Mouse (Mus musculus) heart, postnatal 10 days (tissue): ENCODE results near the gene Kalrn. TPM values are rescaled to one million over a fixed set of nuclear protein-coding genes. Genes with fewer than 3 reads are reported as not detected.

Experiments
- DNase-seq, 2 experiments: peaks; one replicate each; pipeline ENCODE4 v3.0.0; 2021
- intact Hi-C: fragments of 180-260 bp; cut with DNase I; formaldehyde crosslinking; loops from one replicate; pipeline ENCODE4 v1.15.1; 2025
- total RNA-seq, 2 experiments: library from RNA; stranded (reverse); gene quantifications; 2 replicates each; pipeline ENCODE4 v1.2.3; 2021

Kalrn gene
- total RNA-seq, 2 experiments from 2014 or later, result 30.7 to 35.7 TPM

DNA sequence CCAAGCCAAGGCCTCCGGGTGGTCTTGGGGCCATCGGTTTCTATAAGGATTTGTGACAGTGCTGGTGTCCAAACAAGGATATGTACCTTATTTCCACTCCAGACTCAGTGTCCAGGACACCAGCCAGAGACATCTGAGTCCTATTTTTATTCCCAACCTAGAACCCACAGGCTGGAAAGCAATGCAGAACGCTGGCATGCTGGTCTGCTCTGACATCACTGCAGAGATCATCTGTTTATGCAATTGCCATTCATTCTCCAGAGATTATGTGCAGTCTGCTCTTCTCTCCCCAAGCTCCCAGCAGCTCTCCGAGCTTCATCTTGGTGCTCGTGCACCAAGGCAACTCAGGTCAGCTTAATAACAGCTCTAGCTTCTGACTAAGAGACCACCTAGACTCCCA, 12.5 kb downstream of the Kalrn start:
- intact Hi-C loops, result no loop called here
- DNase-seq, result no peak

DNA sequence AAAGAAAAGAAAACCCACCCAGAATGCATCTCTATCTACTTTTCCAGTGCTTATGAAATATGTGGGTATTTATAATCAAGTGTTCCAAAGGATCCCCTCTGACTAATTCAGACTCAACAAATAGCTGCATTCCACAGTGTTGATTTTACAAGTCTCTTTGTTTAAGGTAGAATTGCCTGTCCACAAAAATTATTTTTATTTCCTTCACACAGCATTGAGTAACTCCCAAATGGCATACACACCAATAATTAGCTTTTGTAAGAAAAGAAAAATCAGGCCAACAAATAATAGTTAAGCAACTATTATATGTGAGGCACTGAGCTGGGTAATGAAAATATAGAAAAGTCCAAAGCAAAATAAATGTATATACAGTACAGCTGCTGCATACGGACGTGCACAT, 12.9 kb downstream of the Kalrn start:
- intact Hi-C loops, result no loop called here
- DNase-seq, result no peak

DNA sequence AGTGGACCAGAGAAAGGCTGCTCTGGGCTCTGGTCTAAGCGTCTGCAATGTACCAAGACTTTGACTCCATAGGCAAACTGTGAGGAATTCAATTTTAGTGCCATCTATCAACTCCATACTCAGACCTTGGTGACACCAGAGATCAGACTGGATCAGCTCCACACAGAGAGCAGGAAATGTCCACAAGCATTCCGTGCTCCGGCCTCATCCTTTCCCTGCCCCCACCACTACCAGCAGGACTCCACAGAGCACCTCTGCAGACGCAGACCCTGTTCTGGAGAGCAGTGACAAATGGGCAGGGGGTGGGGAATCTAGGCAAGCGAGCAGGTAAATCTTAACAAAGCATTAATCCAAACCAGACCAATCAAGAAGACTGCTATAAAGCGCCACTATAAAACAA, 15.4 kb downstream of the Kalrn start:
- intact Hi-C loops, result no loop called here
- no peak for DNase-seq

DNA sequence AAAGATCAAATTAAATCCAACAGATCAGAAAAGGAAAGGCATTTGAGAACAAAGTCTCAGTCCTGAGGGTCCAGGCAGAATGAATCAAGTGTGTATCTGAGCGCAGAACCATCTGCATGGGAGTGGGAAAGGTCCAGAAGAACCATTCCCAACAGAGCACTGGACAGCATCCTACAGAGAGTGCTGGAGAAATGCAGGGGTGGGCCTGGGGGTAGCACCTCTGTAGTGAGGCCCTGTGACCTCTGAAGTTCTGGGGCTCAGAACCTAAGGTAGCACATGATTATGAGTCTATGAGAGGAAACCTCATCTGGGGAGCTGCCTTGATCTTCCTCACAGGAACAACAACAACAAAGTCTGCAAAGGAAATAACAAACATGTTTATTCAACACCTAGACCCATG, 20.6 kb downstream of the Kalrn start:
- intact Hi-C loops, result no loop called here
- DNase-seq, result no peak

DNA sequence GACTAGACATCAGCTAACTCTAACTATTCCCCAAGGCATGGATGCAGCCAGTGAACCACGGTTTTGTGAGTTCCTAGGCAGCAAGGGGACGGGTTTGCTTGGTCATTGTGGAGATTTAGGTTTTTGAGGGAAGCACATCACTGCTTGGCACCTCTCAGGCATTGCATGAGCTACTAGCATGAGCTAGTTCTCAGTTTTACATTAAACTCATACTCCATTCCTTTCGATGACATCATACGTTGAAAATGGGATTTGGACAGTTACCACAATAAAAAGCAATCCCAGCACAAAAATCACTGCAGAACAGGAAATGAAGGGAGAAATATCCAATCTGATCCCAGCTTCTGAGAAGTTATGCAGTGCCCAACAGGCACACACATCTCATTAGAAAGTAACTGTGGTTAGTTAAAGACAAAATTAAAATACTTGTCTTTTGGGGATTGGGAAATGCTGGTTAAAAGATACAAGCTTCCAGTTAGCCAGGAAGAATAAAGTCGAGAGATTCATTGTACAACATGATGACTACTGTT, 23.8 kb downstream of the Kalrn start:
- intact Hi-C loops, result no loop called here
- no peak for DNase-seq

DNA sequence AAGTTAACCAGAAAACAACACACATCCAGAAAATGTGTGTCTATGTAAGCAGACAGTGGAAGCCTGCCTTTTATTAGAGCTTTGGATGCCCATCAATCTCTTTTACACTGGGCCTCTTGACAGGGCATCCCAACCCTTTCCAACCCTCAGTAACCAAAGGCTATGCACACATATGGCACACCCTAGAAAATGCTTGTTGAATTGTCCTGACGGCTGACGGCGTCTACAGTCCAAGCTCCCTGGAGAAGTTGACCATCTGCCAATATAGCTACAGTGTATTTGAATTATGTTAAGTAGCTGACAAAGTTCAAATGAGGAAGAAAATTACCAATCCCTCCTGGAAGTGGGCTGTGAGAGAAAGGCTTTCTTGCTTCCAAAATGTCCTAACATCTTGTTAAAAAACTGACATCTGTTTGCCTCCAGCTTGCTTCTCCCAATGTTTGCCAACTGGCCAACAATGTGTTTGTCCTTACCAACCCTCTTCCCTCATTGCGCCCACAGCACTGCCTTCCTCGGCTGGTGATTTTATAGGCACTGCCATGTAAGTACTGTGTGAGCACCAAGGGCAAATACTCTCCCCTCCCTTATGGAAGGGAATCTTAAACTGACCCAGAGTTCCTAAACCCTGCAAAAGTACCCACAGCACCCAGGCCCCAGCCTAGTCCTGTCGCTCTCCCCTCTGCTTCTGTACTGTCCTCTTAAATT, 26.4 kb downstream of the Kalrn start:
- intact Hi-C loops, result no loop called here

DNA sequence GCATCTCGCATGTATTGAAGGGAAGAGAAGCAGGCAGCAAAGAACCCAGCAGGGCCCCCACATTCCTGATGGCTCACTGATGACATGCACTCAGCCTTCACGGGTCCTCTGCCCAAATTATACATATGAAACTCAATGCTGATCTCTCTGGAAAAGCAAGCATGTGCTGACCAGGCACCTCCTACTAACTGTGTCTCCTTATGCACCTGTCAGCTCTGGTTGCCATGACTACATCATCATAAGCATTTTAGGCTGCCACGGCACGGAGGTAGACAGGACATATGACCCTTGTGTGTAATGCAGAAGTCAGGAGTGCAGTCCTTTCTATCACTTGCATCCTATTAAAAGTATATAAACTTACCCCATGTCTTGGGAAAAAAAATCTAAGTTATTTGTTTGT, 29.6 kb downstream of the Kalrn start:
- intact Hi-C loops, result no loop called here
- DNase-seq, result no peak

More for the DNA sequence above, 26.4 kb downstream of the Kalrn start:
- DNase-seq, result no peak

DNA sequence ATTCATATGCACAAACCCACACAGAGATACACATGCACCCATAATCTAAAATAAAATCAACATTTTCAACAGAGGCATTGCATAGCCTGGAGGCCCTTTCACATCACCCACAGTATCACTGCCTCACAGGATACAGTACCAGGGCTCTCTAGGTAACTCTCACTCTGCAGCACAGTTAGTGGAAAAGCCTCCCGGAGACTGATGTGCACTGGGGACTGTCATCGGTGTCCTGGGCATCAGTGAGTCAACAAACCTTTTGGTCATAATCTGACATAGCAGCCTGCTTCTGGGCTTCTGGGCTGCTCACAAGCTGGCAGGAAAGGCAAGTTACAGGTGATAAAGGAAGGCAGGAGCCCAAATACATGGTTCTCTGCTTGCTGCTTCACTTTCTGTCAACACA, 31.0 kb downstream of the Kalrn start:
- DNase-seq, result no peak
- intact Hi-C loops, result no loop called here

DNA sequence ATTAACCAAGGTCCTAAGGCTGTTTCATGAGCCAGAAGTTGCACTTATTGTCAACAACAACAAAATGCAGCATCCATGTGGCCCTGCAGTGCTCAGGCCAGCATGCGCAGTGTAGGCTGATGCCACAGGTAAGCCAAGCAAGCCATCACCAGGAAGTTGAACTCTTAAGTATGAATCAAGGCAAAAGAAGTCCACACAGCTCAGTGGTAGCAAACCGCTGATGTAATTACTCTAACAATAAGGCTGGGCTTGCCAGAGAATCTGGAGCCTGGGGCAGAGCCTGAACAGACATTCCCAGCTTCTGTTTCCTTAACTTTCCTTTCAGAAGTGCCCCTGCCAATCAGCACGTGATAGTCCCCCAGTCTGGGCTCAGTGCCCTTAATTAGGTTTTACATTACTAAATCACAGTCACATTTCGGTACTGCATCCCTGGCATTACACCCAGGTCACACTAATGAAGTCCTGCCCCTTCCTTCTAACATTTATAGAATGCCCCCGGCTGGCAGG, 34.6 kb downstream of the Kalrn start:
- intact Hi-C loops, result no loop called here
- no peak for DNase-seq

DNA sequence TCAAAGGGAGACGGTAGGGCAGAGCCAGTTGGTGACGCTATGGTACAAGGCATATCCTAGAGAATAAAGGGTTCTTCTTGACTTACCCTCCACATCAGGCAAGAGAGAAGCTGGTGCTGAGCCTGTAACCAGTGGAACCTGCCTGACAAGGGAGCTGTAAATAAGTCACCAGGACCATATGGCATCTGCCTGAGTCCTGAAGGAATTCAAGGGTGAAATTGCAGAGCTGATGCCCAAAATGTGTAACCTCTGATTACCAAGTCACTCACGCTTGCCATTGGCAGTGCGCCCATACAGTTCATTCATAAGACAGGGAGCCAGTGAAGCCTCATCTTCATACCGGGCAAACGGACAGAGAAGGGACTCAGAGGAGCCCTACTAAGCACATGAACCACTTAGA, 37.0 kb downstream of the Kalrn start:
- no peak for DNase-seq
- intact Hi-C loops, result no loop called here

DNA sequence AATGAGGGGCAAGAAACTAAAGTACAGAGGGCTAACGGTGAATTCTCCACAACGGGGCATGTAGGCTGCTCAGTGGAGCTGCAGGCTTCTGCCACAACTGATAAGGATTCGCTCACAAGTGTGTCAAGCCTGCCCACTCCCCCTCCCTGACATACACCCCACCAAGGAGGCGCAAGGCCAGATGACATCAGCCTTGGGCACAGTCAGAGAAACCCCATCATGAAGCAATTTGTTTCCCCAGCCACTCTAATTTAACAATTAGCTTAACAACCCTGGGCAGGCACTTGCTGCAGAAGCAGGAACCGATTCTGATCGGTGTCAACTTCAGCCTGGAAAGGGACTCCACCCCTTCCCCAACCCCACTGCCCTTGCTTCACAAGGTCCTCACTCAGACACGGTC, 38.2 kb downstream of the Kalrn start:
- DNase-seq, result peak in 1 of 2 experiments; percentile 52
- intact Hi-C loops, result no loop called here

DNA sequence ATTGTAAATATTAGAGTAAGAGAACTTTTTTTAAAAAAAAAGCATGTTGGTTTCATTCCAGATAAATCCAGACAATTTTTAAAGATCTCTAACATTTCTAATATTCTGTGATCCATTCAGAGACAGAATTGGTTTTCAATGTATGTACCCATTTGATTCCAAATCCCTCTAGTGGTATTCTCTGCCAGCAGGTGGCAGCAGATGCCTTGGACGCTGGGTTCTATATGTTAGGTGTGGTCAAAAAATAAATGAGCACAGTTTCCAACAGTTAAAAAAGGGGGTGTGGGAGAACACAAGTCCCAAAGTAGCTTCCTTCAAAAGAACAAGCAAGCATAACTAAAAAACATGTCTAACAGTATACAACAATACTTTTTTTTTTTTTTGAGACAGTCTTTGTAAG, 41.8 kb downstream of the Kalrn start:
- intact Hi-C loops, result loop anchor here (1.0 to 5.0 kb wide), 5 partner anchors 41 to 229 kb away; partner anchors contain the start of gene Kalrn
- DNase-seq, result peak; percentile 50 to 58

DNA sequence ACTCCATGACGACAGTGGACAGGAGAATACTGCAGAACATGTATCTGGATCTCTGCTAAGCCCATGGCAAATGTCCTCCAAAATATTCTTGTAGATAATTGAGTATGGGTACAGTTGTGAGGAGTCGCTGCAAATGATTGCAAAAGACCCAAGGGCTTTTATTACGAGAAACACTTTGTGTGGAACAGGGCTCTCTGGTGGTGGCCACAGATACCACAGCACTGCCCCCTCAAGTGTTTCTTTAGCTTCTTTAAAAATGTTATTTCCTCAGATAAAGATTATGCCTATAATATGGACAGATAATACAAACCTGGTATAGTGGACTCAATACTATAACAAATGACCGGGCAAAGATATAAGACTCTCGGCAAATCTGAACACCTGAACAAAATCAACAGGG, 43.3 kb downstream of the Kalrn start:
- no peak for DNase-seq
- intact Hi-C loops, result loop anchor here (2.0 to 5.0 kb wide), 4 partner anchors 43 to 228 kb away; partner anchors contain the start of gene Kalrn

DNA sequence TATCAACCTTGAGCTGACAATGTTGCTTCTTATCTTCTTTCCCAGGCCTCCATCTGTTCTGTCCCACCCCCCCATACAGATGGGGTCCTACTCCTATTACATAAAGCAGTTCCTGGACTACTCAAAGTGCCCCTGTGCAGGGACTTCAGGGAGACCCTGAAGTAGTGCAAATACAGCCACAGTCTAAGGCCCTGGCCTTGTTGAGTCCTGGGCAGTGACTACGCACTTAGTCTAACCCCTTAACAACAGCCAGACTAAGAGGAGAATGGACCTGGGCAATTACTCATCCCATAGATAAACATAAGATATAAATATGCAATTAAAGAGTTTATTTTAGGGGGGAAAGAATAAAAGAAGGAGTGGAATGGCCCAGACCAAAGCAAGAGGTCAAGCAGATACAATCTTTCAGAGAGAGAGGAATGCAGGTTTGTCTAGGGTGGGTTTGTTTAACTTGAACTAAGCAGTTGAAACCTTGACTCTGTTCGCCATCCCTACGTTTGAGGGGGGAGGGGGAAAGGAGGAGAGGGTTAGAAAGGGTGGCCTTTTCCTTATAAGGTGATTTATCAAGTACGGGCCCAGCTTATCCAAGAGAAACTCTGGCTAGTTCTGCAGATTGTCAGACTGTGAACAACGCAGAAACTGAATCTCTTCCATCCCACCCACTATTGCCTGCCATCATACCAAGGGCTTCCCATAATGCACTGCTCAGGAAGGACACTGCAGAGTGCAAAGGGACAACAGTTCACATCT, 44.9 kb downstream of the Kalrn start:
- DNase-seq, result no peak
- intact Hi-C loops, result no loop called here

DNA sequence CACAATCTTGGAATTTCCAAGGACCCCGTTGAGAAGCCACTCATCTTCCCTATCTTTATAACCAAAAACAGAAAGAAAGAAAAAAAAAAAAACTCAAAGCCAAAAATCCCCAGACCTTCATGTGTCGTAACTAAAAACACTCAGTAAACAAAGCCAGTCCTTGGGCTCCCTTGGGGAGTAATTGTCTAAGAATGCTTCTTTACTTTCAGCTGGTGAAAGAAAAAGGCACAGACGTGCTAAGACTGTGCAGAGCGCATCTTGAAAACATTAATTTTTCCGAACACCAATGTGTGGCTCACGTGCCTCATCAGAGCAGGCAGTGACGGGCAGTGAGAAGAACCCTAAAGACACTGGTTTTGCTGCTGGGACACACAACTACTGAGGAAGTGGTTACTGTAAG, 47.0 kb downstream of the Kalrn start:
- peak; percentile 16 to 20 for DNase-seq
- intact Hi-C loops, result no loop called here

DNA sequence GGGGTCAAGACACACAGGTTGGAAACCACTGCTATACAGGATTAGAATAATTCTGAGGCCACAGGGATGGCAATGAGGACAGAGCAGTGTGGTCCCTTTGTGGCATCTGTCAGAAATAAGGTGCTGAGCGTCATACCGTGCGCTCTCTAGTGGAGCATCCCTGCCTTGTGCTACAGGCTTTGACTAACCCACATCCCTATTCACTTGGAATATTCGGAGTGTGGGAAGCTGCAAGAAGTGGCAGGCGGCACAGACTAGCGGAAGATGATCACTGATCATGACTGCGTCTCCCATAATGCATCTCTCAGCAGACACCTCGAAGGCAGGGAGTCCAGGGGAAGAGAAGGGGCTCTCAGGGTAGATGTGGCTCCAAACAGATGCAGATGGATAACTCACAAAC, 47.5 kb downstream of the Kalrn start:
- DNase-seq, result no peak
- intact Hi-C loops, result no loop called here

DNA sequence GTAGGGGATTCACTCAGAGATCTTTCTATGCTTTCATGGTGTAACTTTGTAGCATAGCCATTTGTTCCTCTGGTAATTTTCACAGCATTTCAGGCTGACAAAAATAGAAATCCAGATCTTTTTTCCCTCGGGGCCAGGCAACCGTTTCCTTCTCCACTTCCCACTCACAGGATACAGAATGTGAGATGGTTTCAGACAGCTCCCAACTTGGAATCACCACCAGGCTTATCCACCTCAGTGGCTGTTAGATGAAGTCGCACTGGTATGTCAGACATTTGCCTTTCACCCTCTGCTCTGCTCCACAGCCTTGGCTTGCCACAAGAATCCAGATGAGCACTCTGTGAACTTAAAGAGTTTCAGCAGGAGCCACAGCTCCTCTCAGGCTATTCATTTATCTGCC, 48.1 kb downstream of the Kalrn start:
- DNase-seq, result peak; percentile 36 to 38
- intact Hi-C loops, result no loop called here

DNA sequence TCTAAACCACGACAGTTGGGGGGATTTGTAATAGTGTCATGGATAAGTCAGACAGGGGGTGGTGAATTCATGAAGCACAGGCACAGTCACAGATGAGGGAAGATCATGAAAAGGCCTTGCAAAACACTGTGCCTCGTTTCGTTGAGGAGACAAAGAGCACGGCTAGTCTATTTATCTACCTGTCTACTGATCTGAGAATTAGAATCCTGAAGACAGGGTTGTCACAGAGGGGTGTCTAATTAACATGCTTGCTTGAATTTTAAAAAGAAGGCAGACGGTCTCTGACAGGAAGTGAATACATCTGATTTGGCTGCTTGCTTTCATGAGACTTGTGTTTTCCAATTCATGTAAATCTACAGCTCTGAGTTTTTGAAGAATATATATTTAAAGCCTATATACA, 52.3 kb downstream of the Kalrn start:
- no peak for DNase-seq
- intact Hi-C loops, result no loop called here

DNA sequence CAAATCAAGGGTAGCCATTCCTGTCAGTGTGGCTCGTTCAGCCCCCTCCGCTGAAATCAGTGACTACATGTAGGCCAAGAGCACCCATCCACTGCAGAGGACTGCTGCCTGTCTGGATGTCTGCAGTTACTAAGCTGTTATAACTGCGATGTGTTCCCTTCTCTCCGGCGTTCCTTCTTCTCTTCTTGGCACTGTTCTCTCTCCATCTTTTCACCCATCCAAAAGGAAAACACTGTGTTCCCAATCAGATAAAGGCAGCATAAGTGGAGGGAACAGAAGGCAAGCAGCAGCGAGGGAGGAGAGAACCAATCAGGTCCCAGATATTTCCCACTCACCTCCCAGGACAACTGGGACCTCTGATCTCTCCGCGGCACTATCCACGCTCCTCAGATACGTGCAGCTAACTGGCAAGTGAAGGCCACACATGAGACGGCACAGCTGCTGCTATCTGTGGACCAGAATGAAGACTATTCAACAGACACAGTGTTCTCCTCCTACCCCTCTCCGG, 56.4 kb downstream of the Kalrn start:
- intact Hi-C loops, result no loop called here
- no peak for DNase-seq

DNA sequence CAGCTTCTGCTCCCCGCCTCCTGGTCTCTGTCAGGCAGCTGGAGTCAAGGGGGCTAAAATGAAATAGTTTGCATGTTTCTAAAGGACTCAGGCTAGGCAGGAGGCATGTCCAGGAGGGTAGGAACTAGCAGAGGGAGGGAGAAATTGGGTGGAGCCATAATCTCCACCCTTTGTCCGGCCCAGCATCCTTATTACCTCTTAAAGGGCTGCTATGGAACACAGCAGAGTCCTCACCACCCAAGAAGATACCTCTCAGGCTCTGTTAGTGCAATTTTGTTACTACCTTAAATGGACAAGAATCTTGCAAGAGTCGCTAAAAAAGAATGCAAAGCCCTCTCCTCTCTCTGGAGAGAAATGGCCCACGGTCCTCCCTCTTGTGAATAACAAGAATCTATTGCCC, 57.8 kb downstream of the Kalrn start:
- intact Hi-C loops, result no loop called here
- no peak for DNase-seq

DNA sequence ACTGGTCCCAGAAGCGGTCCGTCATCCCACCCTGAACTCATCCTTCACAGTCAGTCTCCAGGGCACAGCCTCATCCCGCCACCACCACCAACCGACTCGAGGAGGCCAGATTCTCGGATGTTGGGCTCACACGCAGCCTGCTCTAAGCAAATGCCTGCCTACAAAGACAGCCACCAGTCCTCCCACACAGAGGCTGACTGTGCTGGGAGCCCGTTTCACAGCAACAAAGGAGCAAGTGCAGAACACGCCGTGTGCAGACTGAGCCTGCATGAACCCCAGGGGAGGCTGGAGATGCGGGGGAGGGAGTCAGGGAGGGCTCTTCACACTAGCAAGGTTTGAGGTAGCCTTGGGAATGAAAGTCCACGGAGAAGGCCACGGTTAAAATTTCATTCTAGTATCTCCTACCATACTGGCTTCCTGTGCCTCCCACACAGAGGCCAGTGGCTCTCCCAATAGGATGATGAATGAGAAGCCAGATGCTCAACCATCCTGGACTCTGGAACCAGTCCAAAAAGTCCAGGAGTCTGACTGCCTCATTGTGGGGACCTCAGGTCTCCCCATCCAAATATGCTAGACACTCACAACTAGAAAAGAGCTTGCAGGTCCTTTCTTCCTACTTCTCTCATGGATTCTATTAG, 59.3 kb downstream of the Kalrn start:
- peak in 1 of 2 experiments; percentile 34 for DNase-seq
- intact Hi-C loops, result no loop called here
